Mouse (Mus musculus) natural killer cell, adult 2 months (primary cell): ENCODE data around the gene Metap1d.

Experiments
- DNase-seq, 2 experiments: peaks; one replicate each; pipeline ENCODE4 v3.0.0; 2022; ENCODE audit warnings: low spot score in 2 of 2

The Metap1d gene

DNA sequence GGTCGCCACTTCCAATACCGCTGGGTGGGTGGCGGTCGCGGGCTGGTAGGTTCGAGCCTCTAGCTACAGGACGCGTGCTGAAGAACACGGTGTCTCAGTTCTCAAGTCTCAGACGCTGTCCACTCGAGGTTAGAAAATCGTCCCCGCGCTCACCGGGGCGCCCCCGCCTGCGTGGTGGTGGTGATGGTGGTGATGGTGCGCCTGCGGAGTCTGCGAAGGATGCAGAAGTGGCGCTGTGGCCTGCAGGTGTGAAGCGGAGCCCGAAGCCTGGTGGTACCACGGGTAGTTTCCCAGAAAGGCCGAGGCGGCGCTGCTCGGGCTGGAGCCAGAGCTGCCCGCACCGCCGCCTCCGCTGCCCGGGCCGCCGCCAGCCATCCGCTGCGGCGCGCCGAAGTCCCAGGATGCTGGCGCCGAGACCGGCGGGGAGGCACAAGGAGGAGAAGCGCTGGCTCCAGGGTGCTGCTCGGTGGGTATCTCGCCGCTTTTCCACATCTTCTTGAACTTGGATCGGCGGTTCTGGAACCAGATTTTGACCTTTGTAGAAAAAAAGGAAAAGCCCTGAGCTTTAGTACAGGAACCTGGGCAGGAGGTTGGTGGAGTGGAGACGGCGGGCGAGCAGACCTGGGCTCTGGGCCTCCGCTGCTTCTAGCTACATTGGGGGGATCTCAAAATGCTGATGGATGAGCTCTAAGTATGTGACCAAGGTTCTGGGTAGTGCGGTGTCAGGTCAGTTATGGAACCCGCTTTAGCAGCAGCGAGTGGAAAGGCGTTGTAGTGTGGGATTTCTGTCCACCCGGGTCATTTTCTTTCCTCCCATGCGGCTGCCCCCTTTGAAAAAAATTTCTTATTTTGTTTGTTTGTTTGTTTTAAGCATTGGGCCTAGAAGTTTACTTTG lies 91.6 kb downstream of the Metap1d start:
- peak in 1 of 2 experiments; percentile 21 for DNase-seq

DNA sequence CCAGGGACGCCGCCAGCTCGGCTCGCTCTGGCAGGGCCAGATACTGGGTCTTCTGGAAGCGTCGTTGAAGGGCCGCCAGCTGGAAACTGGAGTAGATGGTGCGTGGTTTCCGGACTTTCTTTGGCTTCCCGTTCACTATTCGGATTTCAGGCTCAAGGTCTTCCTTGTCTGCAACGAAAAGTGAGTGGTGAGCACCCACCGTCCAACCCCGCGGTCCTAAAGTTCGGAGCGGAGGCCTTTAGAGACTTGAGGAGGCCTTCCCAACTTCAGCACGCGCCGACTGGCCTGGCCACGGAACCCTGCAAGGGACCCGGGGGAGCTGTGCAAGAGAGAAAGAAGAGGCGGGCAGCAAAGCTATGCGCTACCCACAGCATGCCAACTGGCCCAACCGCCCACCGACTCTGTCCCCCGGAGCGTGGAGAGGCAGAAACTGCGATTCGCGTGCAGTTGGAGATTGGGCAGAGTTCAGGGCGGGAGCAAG lies 92.4 kb downstream of the Metap1d start:
- no peak for DNase-seq

DNA sequence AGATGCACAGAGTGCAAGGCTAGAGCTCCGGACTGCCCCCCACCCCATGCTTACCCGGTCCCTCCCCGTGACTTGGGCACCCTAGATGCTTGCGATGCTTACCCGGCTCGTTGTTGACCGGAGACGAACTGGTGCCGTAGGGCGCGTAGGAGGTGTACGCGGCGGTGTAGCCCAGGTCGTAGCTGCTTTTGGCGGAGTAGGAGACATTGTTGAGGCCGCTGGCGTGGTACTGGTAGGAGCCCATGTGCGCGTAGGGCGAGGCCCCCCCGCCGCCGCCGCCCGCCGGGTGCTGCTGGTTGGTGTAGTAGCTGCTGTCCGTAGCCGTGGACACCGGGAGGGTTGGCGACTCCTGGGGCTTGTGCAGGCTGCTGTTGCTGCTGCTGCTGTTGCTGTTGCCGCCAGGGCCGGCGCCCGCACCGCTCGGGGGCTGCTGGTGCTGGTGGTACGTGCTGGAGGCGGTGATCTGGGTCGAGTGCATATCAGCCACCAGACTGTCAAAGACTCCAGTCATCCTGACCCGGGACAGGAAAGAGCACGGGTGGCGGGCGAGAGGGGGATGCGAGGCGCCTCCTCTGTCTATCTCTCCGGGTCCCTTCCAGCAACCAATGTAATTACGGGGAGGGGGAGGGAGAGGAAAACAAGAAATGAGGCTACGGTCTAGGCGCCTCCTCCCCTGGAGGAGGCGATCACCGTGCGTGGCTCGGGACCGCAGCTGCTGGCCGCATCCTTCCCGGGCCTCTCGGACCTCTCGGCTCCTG lies 93.0 kb downstream of the Metap1d start:
- peak in 1 of 2 experiments; percentile 23 for DNase-seq

DNA sequence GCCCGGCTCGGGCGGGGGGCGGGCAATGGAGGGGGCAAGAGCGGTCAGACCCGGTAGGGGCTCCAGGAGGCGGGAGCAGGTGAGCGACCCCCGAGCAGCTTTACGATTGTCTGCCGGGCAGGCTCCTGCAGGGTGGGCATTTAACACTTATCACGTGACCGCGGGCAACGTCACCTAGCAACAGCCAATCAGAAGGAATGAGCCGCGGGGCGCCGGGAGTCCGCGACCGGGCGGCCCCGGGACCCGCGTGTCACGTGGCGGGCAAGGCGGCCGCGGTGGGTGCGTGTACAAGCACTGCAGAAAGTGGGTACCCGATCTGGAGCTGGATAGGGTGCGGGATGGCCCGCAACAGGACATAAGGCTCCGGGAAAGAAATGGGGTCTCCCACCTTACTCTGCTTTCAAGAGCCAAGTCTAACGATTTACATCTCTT lies 93.6 kb downstream of the Metap1d start, which contains the start of gene Dlx2:
TSS of gene Dlx2 (minus strand) at position 115 of the 432 bp plus-strand sequence.
- DNase-seq, result no peak

DNA sequence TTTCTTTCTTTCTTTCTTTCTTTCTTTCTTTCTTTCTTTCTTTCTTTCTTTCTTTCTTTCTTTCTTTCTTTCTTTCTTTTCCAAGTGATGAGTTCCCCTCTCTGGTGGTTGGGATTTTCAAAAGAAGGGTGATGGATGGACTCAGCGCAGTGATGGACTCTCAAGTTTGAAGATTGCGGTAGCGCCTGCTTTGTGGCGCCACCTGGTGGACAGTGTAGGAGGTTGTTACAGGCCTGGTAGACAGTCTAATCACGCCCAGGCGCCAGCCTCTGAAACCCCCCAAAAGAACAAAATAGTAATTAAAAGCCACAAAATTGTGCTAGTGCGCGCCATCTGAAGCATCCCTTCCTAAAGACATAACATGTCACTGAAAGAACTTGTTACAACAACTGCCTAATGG lies 94.8 kb downstream of the Metap1d start:
- peak; percentile 54 to 69 for DNase-seq

DNA sequence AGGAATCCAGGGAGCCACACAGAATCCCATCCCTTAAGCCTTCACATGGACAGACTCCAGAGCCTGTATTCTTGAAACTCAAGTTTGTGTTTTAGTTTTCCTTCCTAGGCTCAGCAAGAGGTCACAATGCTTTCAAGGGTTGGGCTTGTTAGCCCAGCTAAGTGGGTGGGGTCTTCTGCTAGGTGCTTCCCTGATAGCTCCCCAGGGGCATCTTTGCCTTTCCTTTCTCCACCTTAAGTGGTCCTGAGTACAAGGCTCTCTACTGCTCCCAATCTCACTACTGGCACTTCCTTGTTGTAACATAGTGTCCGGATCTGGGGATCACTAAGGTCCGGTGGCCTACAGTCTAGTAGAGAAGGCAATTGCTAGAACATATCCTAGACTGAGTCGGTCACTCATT lies 97.3 kb downstream of the Metap1d start:
- DNase-seq, result no peak

DNA sequence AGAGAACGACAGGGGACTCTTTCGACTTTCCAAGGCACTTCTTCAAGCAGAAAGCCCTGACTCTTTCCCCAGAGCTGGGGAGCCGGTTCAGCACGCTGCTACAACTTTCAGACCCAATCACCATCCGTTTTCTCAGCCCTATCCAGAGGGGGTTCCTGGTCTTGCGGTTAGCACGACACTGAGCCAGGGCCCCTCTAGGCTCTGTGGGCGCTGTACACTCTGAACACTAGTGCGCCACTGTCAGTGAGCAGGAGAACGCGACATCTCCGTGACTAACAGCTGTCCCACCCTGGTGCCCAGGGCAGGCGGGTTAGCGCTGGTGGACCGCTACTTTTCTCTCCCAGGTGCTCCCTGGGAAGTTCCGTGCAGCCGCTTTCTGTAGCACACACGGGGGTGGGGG lies 98.6 kb downstream of the Metap1d start:
- DNase-seq, result no peak

DNA sequence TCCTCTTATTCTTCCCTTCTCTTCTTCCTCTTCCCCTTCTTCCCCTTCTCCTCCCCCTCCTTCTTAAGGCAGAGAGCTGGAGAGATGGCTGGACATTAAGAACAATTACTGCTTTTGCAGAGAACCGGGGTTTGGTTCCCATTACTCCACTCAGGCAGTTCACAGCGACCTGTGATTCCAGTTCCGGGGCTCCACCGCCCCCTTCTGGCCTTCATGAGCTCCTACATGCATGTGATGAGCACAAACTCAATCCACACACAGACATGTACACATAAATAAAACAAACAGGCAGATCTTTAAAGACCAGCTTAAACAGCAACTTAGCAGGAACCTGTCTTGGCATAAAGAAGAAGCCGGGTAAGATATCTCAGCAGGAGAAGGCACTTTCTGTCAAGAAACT lies 103.0 kb downstream of the Metap1d start:
- no peak for DNase-seq

DNA sequence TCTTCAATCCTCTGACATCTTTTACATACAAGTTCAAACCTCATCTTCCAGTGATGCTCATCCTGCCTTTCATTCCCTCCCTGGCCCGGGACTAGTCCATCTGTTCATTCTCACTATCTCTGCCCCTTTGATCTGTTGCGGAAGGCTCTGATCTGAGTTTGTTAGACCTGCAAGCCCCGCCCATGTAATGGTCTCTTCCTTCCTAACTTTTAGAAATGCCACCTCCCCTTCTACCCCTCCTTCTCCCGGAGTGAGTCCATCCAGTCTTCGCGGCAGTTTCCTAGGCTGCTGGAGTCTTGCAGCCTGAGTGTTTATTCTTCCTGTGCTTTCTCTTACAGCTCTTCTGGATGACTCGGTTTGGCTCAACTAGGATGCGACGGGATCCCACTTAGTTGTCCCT lies 113.4 kb downstream of the Metap1d start:
- no peak for DNase-seq

DNA sequence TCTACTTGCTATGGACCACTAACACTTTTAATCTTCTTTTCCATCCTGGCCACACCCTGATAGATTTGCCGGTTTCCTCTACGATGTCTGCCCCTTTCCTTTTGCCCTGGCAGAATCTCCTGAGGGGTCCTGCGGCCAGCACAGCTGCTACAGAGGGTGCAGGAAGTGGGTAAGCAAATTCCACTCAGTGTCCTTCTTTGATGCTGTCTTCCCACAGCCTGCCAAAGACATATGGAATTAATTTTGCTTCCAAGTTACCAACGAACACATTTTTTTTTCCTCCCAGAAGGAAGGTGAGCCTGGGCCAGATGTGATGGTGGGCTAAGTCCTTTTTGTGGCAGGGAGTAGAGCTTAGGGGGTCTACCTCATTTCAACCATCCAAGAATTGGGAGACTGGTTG lies 120.7 kb downstream of the Metap1d start:
- no peak for DNase-seq
